Comparison of ENCODE assay signal across 10 mouse cellular contexts in genomic region chr12:33280805-33281204, GRCm38 (mm10).
DNase-seq lines count a peak whose midpoint lies in the region; ATAC-seq lines count a peak whose summit lies in the region.
"Had no signal": no experiment of that assay in that cellular context is flagged by ENCODE, and none has a peak within 500 bp of the region (broad histone marks: within the 10 kb centered on the region; RNA-seq: fewer than 3 reads in every experiment).

No protein-coding gene starts in this region.

- no peak overlapping the region for H3K9ac ChIP-seq in kidney, embryonic 14.5 days (ENCODE audit: low read depth, low read length)
- no peak overlapping the region for H3K9ac ChIP-seq in forebrain, embryonic 15.5 days (replicated peaks)
- H3K9ac ChIP-seq: embryonic facial prominence, embryonic 15.5 days; limb, embryonic 13.5 days had no signal

- H3K4me3 ChIP-seq in kidney, embryonic 14.5 days (ENCODE audit: low read length) = no peak overlapping the region
- H3K4me3 ChIP-seq in forebrain, embryonic 15.5 days = no peak overlapping the region
- no peak overlapping the region for H3K4me3 ChIP-seq in limb, embryonic 10.5 days
- H3K4me3 ChIP-seq: embryonic facial prominence, embryonic 15.5 days; limb, embryonic 13.5 days had no signal

- no peak for ATAC-seq in kidney, embryonic 14.5 days (ENCODE audit: low FRiP score, low TSS enrichment)
- 0 out of 2 replicates have a peak, but pooled peaks have one; percentile 32 for ATAC-seq in forebrain, embryonic 15.5 days (replicated peaks)

- H3K9me3 ChIP-seq in kidney, embryonic 14.5 days (ENCODE audit: control insufficient read depth, low read length) = no peaks in the 10 kb centered on the region
- H3K9me3 ChIP-seq in forebrain, embryonic 15.5 days = no peaks in the 10 kb centered on the region
- no peaks in the 10 kb centered on the region for H3K9me3 ChIP-seq in limb, embryonic 10.5 days (replicated peaks)
- H3K9me3 ChIP-seq: embryonic facial prominence, embryonic 15.5 days; limb, embryonic 13.5 days had no signal

- H3K27ac ChIP-seq in kidney, embryonic 14.5 days (ENCODE audit: low read depth, low read length) = no peak overlapping the region
- no peak overlapping the region for H3K27ac ChIP-seq in forebrain, embryonic 15.5 days (replicated peaks)
- H3K27ac ChIP-seq in limb, embryonic 10.5 days = no peak overlapping the region
- H3K27ac ChIP-seq: embryonic facial prominence, embryonic 15.5 days; limb, embryonic 13.5 days had no signal

- peak; percentile 73 for DNase-seq in kidney, adult 18-20 months
- DNase-seq in ES-CJ7 (ENCODE audit: low read depth, low spot score) = peak; percentile 55
- peak; percentile 25 for DNase-seq in cerebellum, adult 11-12 months
- peak; percentile 81 for DNase-seq in limb, embryonic 10.5 days (ENCODE audit: low spot score)
- DNase-seq in naive thymus-derived CD4-positive, alpha-beta T cell, adult 2 months (ENCODE audit: low read depth) = peak; percentile 84
- peak; percentile 86 for DNase-seq in thymus, postnatal 14 days

- WGBS in kidney, embryonic 14.5 days = 34% methylated on average over 2 of the region's 2 CpGs
- 16% methylated on average over 2 of the region's 2 CpGs for WGBS in forebrain, embryonic 15.5 days
- WGBS in limb, embryonic 10.5 days = 28% methylated on average over 2 of the region's 2 CpGs

- H3K36me3 ChIP-seq in kidney, embryonic 14.5 days (ENCODE audit: control insufficient read depth, insufficient read depth, low read length) = no peaks in the 10 kb centered on the region
- no peaks in the 10 kb centered on the region for H3K36me3 ChIP-seq in forebrain, embryonic 15.5 days
- H3K36me3 ChIP-seq in limb, embryonic 10.5 days = no peaks in the 10 kb centered on the region
- H3K36me3 ChIP-seq: embryonic facial prominence, embryonic 15.5 days; limb, embryonic 13.5 days had no signal

- no peaks in the 10 kb centered on the region for H3K27me3 ChIP-seq in kidney, embryonic 14.5 days (ENCODE audit: control insufficient read depth, insufficient read depth, low read length)
- no peaks in the 10 kb centered on the region for H3K27me3 ChIP-seq in forebrain, embryonic 15.5 days
- H3K27me3 ChIP-seq in limb, embryonic 10.5 days (ENCODE audit: low read depth, poor library complexity, severe bottlenecking) = no peaks in the 10 kb centered on the region
- H3K27me3 ChIP-seq: embryonic facial prominence, embryonic 15.5 days; limb, embryonic 13.5 days had no signal

- H3K4me2 ChIP-seq in kidney, embryonic 14.5 days (replicated peaks; ENCODE audit: low read depth, low read length) = no peak overlapping the region
- H3K4me2 ChIP-seq in forebrain, embryonic 15.5 days (replicated peaks) = no peak overlapping the region
- H3K4me2 ChIP-seq: embryonic facial prominence, embryonic 15.5 days; limb, embryonic 13.5 days had no signal

- H3K4me1 ChIP-seq in kidney, embryonic 14.5 days (ENCODE audit: control insufficient read depth, insufficient read depth, low read length) = peaks cover 2% of the 10 kb centered on the region; the same call in 1 of the 2 replicates
- peaks cover 6% of the 10 kb centered on the region for H3K4me1 ChIP-seq in forebrain, embryonic 15.5 days
- H3K4me1 ChIP-seq in limb, embryonic 10.5 days = peaks cover 11% of the 10 kb centered on the region

Comparison
In these comparisons a context has a peak if more than half of its experiments do, and no peak if none do; other contexts are left out.
1. DNase-seq: peak in every context shown above with its lines; median percentile 86 in thymus, postnatal 14 days; 84 in naive thymus-derived CD4-positive, alpha-beta T cell, adult 2 months; 81 in limb, embryonic 10.5 days; 73 in kidney, adult 18-20 months; 55 in ES-CJ7; 25 in cerebellum, adult 11-12 months.